ENCODE assay signal across 13 mouse cellular contexts in the genomic region with DNA sequence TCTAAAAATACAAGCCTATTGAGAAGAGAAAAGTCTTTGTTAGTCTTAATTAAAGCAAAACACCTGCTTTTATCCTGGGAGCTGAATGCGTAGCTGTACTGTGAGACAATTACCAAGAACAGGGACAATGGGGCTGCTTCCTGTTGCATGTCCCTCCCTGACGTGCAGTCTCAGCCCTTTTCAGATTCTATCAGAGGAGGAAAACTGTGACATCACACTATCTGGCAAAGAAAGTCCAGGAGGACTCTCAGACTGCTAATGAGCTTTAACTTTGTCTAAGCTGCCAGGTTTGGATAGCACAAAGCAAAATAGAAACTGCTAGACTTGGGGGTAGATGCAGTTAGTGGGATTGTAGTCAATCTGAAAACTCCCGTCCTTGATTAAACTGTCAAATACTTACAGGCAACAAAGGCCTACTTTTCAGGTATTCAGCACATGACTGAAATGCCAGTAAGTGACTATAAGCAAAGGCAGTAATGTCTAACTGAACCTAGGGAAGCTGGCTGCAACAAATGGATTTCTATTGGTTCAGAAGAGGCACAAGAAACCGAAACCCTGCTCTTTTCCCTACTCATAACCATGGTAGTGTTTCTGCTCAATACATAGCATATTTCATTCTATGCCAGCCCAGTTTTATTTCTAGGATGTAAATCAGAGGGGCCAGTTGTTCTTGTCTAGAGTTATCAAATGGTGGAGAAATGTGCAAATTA.
DNase-seq lines count a peak whose midpoint lies in the region; ATAC-seq and TF ChIP-seq lines count a peak whose summit lies in the region.
"Had no signal": no experiment of that assay in that cellular context is flagged by ENCODE, and none has a peak within 500 bp of the region (broad histone marks: within the 10 kb centered on the region; RNA-seq: fewer than 3 reads in every experiment).

No protein-coding gene starts in this region.

- no peak overlapping the region for H3K27ac ChIP-seq in hindbrain, embryonic 11.5 days (ENCODE audit: low read depth, low read length)
- no peak overlapping the region for H3K27ac ChIP-seq in hindbrain, embryonic 10.5 days
- no peak overlapping the region; the same call in 1 of the 2 replicates for H3K27ac ChIP-seq in forebrain, embryonic 15.5 days (replicated peaks)
- H3K27ac ChIP-seq in midbrain, embryonic 14.5 days (replicated peaks; ENCODE audit: low read depth, low read length) = no peak overlapping the region
- no peak overlapping the region for H3K27ac ChIP-seq in kidney, adult 2 months (ENCODE audit: insufficient read depth, low read depth, low read length)
- H3K27ac ChIP-seq: embryonic facial prominence, embryonic 12.5 days; intestine, embryonic 15.5 days had no signal

- peak; percentile 4 for DNase-seq in hindbrain, embryonic 11.5 days (ENCODE audit: low spot score)
- no peak for DNase-seq in hindbrain, embryonic 10.5 days (ENCODE audit: low spot score)
- peak; percentile 71 for DNase-seq in R1 (ENCODE audit: low read depth, low spot score)
- peak; percentile 52 for DNase-seq in midbrain, embryonic 14.5 days
- DNase-seq in gastrocnemius, postnatal 4 days (ENCODE audit: low spot score in 2 of 2) = no peak
- no peak for DNase-seq in kidney, adult 2 months
- no peak for DNase-seq in thymus, postnatal 4 days
- DNase-seq: lung, embryonic 14.5 days; spleen, adult 18-20 months; thymus, adult 18-20 months had no signal

- H3K9ac ChIP-seq in hindbrain, embryonic 11.5 days (ENCODE audit: low read depth, low read length) = no peak overlapping the region
- no peak overlapping the region for H3K9ac ChIP-seq in forebrain, embryonic 15.5 days (replicated peaks)
- no peak overlapping the region for H3K9ac ChIP-seq in midbrain, embryonic 14.5 days (replicated peaks; ENCODE audit: low read length)
- H3K9ac ChIP-seq: embryonic facial prominence, embryonic 12.5 days; intestine, embryonic 15.5 days; lung, embryonic 14.5 days had no signal

- no peak for TF ChIP-seq POLR2A in kidney, adult 2 months (IDR thresholded peaks at IDR 0.05; ENCODE audit: low read depth, low read length)

- no peak overlapping the region for H3K4me2 ChIP-seq in hindbrain, embryonic 11.5 days (replicated peaks; ENCODE audit: low read depth, low read length)
- no peak overlapping the region for H3K4me2 ChIP-seq in forebrain, embryonic 15.5 days (replicated peaks)
- no peak overlapping the region for H3K4me2 ChIP-seq in midbrain, embryonic 14.5 days (ENCODE audit: low read length)
- H3K4me2 ChIP-seq: embryonic facial prominence, embryonic 12.5 days; intestine, embryonic 15.5 days; lung, embryonic 14.5 days had no signal

- no peaks in the 10 kb centered on the region for H3K36me3 ChIP-seq in hindbrain, embryonic 11.5 days (ENCODE audit: control insufficient read depth, insufficient read depth, low read length)
- H3K36me3 ChIP-seq in hindbrain, embryonic 10.5 days = no peaks in the 10 kb centered on the region
- no peaks in the 10 kb centered on the region for H3K36me3 ChIP-seq in forebrain, embryonic 15.5 days
- no peaks in the 10 kb centered on the region for H3K36me3 ChIP-seq in midbrain, embryonic 14.5 days (ENCODE audit: control insufficient read depth, insufficient read depth, low read length)
- no peaks in the 10 kb centered on the region for H3K36me3 ChIP-seq in kidney, adult 2 months (ENCODE audit: control insufficient read depth, insufficient read depth, low read length)
- H3K36me3 ChIP-seq: embryonic facial prominence, embryonic 12.5 days; intestine, embryonic 15.5 days had no signal

- no peaks in the 10 kb centered on the region for H3K27me3 ChIP-seq in hindbrain, embryonic 11.5 days (ENCODE audit: control insufficient read depth, insufficient read depth, low read length)
- no peaks in the 10 kb centered on the region for H3K27me3 ChIP-seq in hindbrain, embryonic 10.5 days (ENCODE audit: insufficient read depth, poor library complexity, severe bottlenecking)
- H3K27me3 ChIP-seq in forebrain, embryonic 15.5 days = no peaks in the 10 kb centered on the region
- no peaks in the 10 kb centered on the region for H3K27me3 ChIP-seq in midbrain, embryonic 14.5 days (ENCODE audit: control insufficient read depth, insufficient read depth, low read length)
- H3K27me3 ChIP-seq in kidney, adult 2 months (replicated peaks; ENCODE audit: control insufficient read depth, insufficient read depth, low read length) = no peaks in the 10 kb centered on the region
- H3K27me3 ChIP-seq: embryonic facial prominence, embryonic 12.5 days; intestine, embryonic 15.5 days had no signal

- WGBS in hindbrain, embryonic 11.5 days = 48% methylated on average over 4 of the region's 4 CpGs
- WGBS in hindbrain, embryonic 10.5 days = 42% methylated on average over 4 of the region's 4 CpGs
- WGBS in forebrain, embryonic 15.5 days = 14% methylated on average over 4 of the region's 4 CpGs
- WGBS in midbrain, embryonic 14.5 days = 25% methylated on average over 4 of the region's 4 CpGs
- 59% methylated on average over 4 of the region's 4 CpGs for WGBS in kidney, adult 2 months

- H3K4me3 ChIP-seq in hindbrain, embryonic 11.5 days (ENCODE audit: low read depth, low read length) = no peak overlapping the region
- no peak overlapping the region for H3K4me3 ChIP-seq in hindbrain, embryonic 10.5 days
- H3K4me3 ChIP-seq in forebrain, embryonic 15.5 days = no peak overlapping the region
- no peak overlapping the region for H3K4me3 ChIP-seq in midbrain, embryonic 14.5 days (replicated peaks; ENCODE audit: low read depth, low read length)
- H3K4me3 ChIP-seq in kidney, adult 2 months (ENCODE audit: insufficient read depth, low read depth, low read length) = no peak overlapping the region
- H3K4me3 ChIP-seq: embryonic facial prominence, embryonic 12.5 days; intestine, embryonic 15.5 days had no signal

- H3K9me3 ChIP-seq in hindbrain, embryonic 11.5 days (ENCODE audit: control insufficient read depth, low read length) = no peaks in the 10 kb centered on the region
- H3K9me3 ChIP-seq in hindbrain, embryonic 10.5 days = no peaks in the 10 kb centered on the region
- H3K9me3 ChIP-seq in forebrain, embryonic 15.5 days = no peaks in the 10 kb centered on the region
- no peaks in the 10 kb centered on the region for H3K9me3 ChIP-seq in midbrain, embryonic 14.5 days (ENCODE audit: control insufficient read depth, low read length)
- H3K9me3 ChIP-seq: embryonic facial prominence, embryonic 12.5 days; intestine, embryonic 15.5 days had no signal

- ATAC-seq in hindbrain, embryonic 11.5 days (ENCODE audit: low FRiP score) = peak; percentile 47; the same call in 1 of the 2 replicates
- ATAC-seq in forebrain, embryonic 15.5 days (replicated peaks) = peak; percentile 83
- ATAC-seq in midbrain, embryonic 14.5 days (ENCODE audit: low FRiP score, low TSS enrichment) = 0 out of 2 replicates have a peak, but pooled peaks have one; percentile 31
- ATAC-seq: intestine, embryonic 15.5 days had no signal

- H3K4me1 ChIP-seq in hindbrain, embryonic 11.5 days (replicated peaks; ENCODE audit: control insufficient read depth, insufficient read depth, low read length) = no peaks in the 10 kb centered on the region
- H3K4me1 ChIP-seq in hindbrain, embryonic 10.5 days (replicated peaks) = peaks cover 8% of the 10 kb centered on the region
- H3K4me1 ChIP-seq in forebrain, embryonic 15.5 days = peaks cover 12% of the 10 kb centered on the region
- peaks cover 5% of the 10 kb centered on the region; the same call in 1 of the 2 replicates for H3K4me1 ChIP-seq in midbrain, embryonic 14.5 days (ENCODE audit: control insufficient read depth, insufficient read depth, low read length)
- H3K4me1 ChIP-seq in kidney, adult 2 months (ENCODE audit: control insufficient read depth, insufficient read depth, low read length) = no peaks in the 10 kb centered on the region
- H3K4me1 ChIP-seq: embryonic facial prominence, embryonic 12.5 days; intestine, embryonic 15.5 days had no signal

- TF ChIP-seq CTCF in kidney, adult 2 months (conservative IDR thresholded peaks at IDR 0.05; ENCODE audit: insufficient read depth, insufficient read length, low read depth, low read length) = no peak

Comparison
In these comparisons a context has a peak if more than half of its experiments do, and no peak if none do; other contexts are left out.
1. DNase-seq: peak in hindbrain, embryonic 11.5 days (single experiment), R1 (single experiment) and midbrain, embryonic 14.5 days (single experiment); none in hindbrain, embryonic 10.5 days (single experiment), gastrocnemius, postnatal 4 days (0 of 2), kidney, adult 2 months (single experiment) and thymus, postnatal 4 days (single experiment).
2. ATAC-seq: peak in every context shown above with its lines; median percentile 83 in forebrain, embryonic 15.5 days; 47 in hindbrain, embryonic 11.5 days; 31 in midbrain, embryonic 14.5 days.